Mouse (Mus musculus) intestine, postnatal 0 days (tissue): ENCODE measurements around the gene Supt6. TPM values are rescaled to one million over a fixed set of nuclear protein-coding genes. Genes with fewer than 3 reads are reported as not detected.

Experiments
- ATAC-seq: fragments of 200-750 bp; cut with Nextera tagmentation; 2 replicates; pipeline ENCODE4 v1.8.0; 2017; ENCODE audit warnings: mild to moderate bottlenecking, moderate TSS enrichment, moderate library complexity
- H3K27ac ChIP-seq: fragments of 300-500 bp; sonication (generic); 2 replicates; pipeline ENCODE4 v1.5.1; 2014; ENCODE audit warnings: mild to moderate bottlenecking, low read depth, low read length, moderate library complexity
- H3K27me3 ChIP-seq: fragments of 300-500 bp; sonication (generic); replicated peaks from 2 replicates; pipeline ENCODE4 v1.6.1; 2014; ENCODE audit warnings: low read length, mixed read lengths; ENCODE audit not compliant: control insufficient read depth, insufficient read depth
- H3K36me3 ChIP-seq: fragments of 300-500 bp; sonication (generic); 2 replicates; pipeline ENCODE4 v1.6.1; 2014; ENCODE audit warnings: mild to moderate bottlenecking, moderate library complexity; ENCODE audit not compliant: control insufficient read depth, insufficient read depth
- H3K4me1 ChIP-seq: fragments of 300-500 bp; sonication (generic); replicated peaks from 2 replicates; pipeline ENCODE4 v1.6.1; 2014; ENCODE audit warnings: antibody characterized with exemption, low read length, mixed read lengths; ENCODE audit not compliant: control insufficient read depth, insufficient read depth
- H3K4me2 ChIP-seq: fragments of 300-500 bp; sonication (generic); replicated peaks from 2 replicates; pipeline ENCODE4 v1.6.1; 2014; ENCODE audit warnings: low read depth, mild to moderate bottlenecking, moderate library complexity
- H3K4me3 ChIP-seq: fragments of 300-500 bp; sonication (generic); 2 replicates; pipeline ENCODE4 v1.5.1; 2014; ENCODE audit warnings: low read depth, low read length
- H3K9ac ChIP-seq: fragments of 300-500 bp; sonication (generic); 2 replicates; pipeline ENCODE4 v1.6.1; 2014; ENCODE audit warnings: mild to moderate bottlenecking, low read depth, low read length
- H3K9me3 ChIP-seq: fragments of 300-500 bp; sonication (generic); 2 replicates; pipeline ENCODE4 v1.6.1; 2016; ENCODE audit warnings: mixed run types; ENCODE audit not compliant: control insufficient read depth
- CTCF ChIP-seq: sonication (generic); IDR thresholded peaks from 2 replicates; pipeline ENCODE4 v1.5.1; 2016; ENCODE audit warnings: low read depth, mild to moderate bottlenecking, control low read depth, antibody characterized with exemption, moderate library complexity
- WGBS: fragments of 180-500 bp; shearing (Covaris S2); extraction: QIAGEN DNeasy Blood & Tissue Kit; methylation state at CpG from one replicate; pipeline ENCODE4 v1.1.7; 2014; 5-methylcytosine and 5-hydroxymethylcytosine counted together
- polyA plus RNA-seq: library from polyadenylated mRNA; unstranded; fragments of >200 nt; fragmentation: Nextera tagmentation; extraction: Ambion mirVana; gene quantifications from 2 replicates; pipeline ENCODE4 v1.2.1, GENCODE M21; 2015

Gene Supt6
- polyA plus RNA-seq, 1 experiment from 2014 or later = 8.8 TPM

DNA sequence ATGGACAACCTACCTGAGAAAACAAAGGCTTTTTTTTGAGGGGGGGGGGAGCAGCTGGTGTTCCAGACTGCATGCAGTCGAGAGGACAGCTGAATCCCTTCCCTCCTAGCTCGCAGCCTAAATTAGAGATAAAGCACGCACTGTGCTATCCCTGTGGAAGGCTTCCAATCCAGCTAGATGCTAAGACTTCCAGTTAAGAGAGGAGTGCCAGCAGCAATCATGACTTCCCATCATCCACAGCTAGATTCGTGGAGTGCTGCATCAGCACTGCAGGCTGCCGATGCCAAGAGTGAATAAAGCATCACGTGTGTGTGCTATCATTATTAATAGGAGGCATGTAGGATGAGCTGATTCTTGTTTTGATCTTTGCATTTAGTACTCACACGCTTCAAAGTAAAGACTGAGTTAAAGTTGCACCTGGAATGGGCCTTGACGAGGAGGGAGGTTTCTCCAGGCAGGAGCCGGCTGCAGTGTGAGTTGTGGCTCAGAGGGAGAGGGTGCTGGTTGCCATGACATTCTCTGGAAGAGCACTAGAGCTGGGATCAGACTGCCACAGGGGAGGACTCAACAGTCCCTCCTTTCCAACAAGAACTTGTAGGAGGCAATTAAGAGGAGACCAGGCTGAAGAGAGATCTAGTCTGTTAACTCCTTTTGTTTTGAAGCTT, 5.5 kb downstream of the Supt6 start:
- ATAC-seq = no peak
- no peak overlapping the region for H3K4me2 ChIP-seq
- H3K9me3 ChIP-seq = no peaks in the 10 kb centered on the region
- no peak for TF ChIP-seq CTCF
- H3K4me3 ChIP-seq = no peak overlapping the region
- WGBS = 84% methylated on average over 9 of the region's 9 CpGs
- H3K27me3 ChIP-seq = no peaks in the 10 kb centered on the region
- peaks cover 13% of the 10 kb centered on the region for H3K36me3 ChIP-seq
- no peak overlapping the region for H3K9ac ChIP-seq
- no peak overlapping the region for H3K27ac ChIP-seq
- H3K4me1 ChIP-seq = peaks cover 5% of the 10 kb centered on the region

GRCm38 (mm10) chr11:78231518-78231917, 14.3 kb downstream of the Supt6 start:
- 92% methylated on average over 6 of the region's 6 CpGs for WGBS
- Histone ChIP-seq H3K9ac (no peak overlapping the region), H3K4me2 (no peak overlapping the region), H3K4me3 (no peak overlapping the region), H3K36me3 (peaks cover 69% of the 10 kb centered on the region), H3K4me1 (no peaks in the 10 kb centered on the region), H3K27me3 (no peaks in the 10 kb centered on the region), H3K27ac (no peak overlapping the region), H3K9me3 (no peaks in the 10 kb centered on the region)
- ATAC-seq = no peak
- TF ChIP-seq CTCF = no peak

GRCm38 (mm10) chr11:78223586-78223985, 22.2 kb downstream of the Supt6 start:
- Histone ChIP-seq H3K4me2 (no peak overlapping the region), H3K27ac (no peak overlapping the region), H3K4me1 (no peaks in the 10 kb centered on the region), H3K27me3 (no peaks in the 10 kb centered on the region), H3K4me3 (no peak overlapping the region), H3K36me3 (peaks cover 96% of the 10 kb centered on the region), H3K9me3 (no peaks in the 10 kb centered on the region), H3K9ac (no peak overlapping the region)
- no peak for TF ChIP-seq CTCF
- WGBS = 93% methylated on average over 4 of the region's 4 CpGs
- no peak for ATAC-seq

- no peak for ATAC-seq
- H3K27me3 ChIP-seq = no peaks in the 10 kb centered on the region
- no peak overlapping the region for H3K4me3 ChIP-seq
- peaks cover 90% of the 10 kb centered on the region for H3K36me3 ChIP-seq
- no peaks in the 10 kb centered on the region for H3K9me3 ChIP-seq
- no peak overlapping the region for H3K4me2 ChIP-seq
- H3K4me1 ChIP-seq = no peaks in the 10 kb centered on the region
- no peak overlapping the region for H3K9ac ChIP-seq
- H3K27ac ChIP-seq = 0 out of 2 replicates have a peak overlapping the region, but pooled peaks have one; percentile 35
- TF ChIP-seq CTCF = no peak
- WGBS = 89% methylated on average over 11 of the region's 11 CpGs
Observed at GRCm38 (mm10) chr11:78215709-78216317, 30.0 kb downstream of the Supt6 start.

GRCm38 (mm10) chr11:78213086-78213817, 32.5 kb downstream of the Supt6 start:
- H3K27ac ChIP-seq = no peak overlapping the region
- H3K27me3 ChIP-seq = no peaks in the 10 kb centered on the region
- no peak overlapping the region for H3K4me3 ChIP-seq
- ATAC-seq = no peak
- no peak overlapping the region for H3K9ac ChIP-seq
- WGBS = 91% methylated on average over 14 of the region's 14 CpGs
- peaks cover 91% of the 10 kb centered on the region for H3K36me3 ChIP-seq
- no peak for TF ChIP-seq CTCF
- no peak overlapping the region for H3K4me2 ChIP-seq
- no peaks in the 10 kb centered on the region for H3K4me1 ChIP-seq
- H3K9me3 ChIP-seq = no peaks in the 10 kb centered on the region

- H3K4me2 ChIP-seq = no peak overlapping the region
- peaks cover 92% of the 10 kb centered on the region for H3K36me3 ChIP-seq
- WGBS = 74% methylated on average over 5 of the region's 5 CpGs
- ATAC-seq = no peak
- no peak for TF ChIP-seq CTCF
- H3K4me3 ChIP-seq = no peak overlapping the region
- no peak overlapping the region for H3K9ac ChIP-seq
- H3K27ac ChIP-seq = no peak overlapping the region
- no peaks in the 10 kb centered on the region for H3K9me3 ChIP-seq
- H3K4me1 ChIP-seq = no peaks in the 10 kb centered on the region
- H3K27me3 ChIP-seq = no peaks in the 10 kb centered on the region
Observed at GRCm38 (mm10) chr11:78211513-78211912, 34.3 kb downstream of the Supt6 start.
